Mouse (Mus musculus) midbrain, embryonic 16.5 days (tissue): Measurements from ENCODE around the gene Igsf23. TPM values are rescaled to one million over a fixed set of nuclear protein-coding genes. Genes with fewer than 3 reads are reported as not detected.
"Not testable (repeated sequence)": the region's sequence is repeated elsewhere in the genome, so short reads cannot be mapped to it uniquely, and the experiment has no call there.

Experiments used
- ATAC-seq: fragments of 200-750 bp; cut with Nextera tagmentation; 2 replicates; pipeline ENCODE4 v1.8.0; 2017; ENCODE audit warnings: moderate TSS enrichment
- H3K27ac ChIP-seq: fragments of 300-500 bp; sonication (generic); 2 replicates; pipeline ENCODE4 v1.5.1; 2014; ENCODE audit warnings: mild to moderate bottlenecking, low read length, mixed read lengths
- H3K27me3 ChIP-seq: fragments of 300-500 bp; sonication (generic); 2 replicates; pipeline ENCODE4 v1.6.1; 2014; ENCODE audit warnings: low read depth, low read length, mixed read lengths; ENCODE audit not compliant: control insufficient read depth, insufficient read depth
- H3K36me3 ChIP-seq: fragments of 300-500 bp; sonication (generic); 2 replicates; pipeline ENCODE4 v1.6.1; 2014; ENCODE audit warnings: mild to moderate bottlenecking, low read length, moderate library complexity, mixed read lengths; ENCODE audit not compliant: control insufficient read depth, insufficient read depth
- H3K4me1 ChIP-seq: fragments of 300-500 bp; sonication (generic); 2 replicates; pipeline ENCODE4 v1.6.1; 2014; ENCODE audit warnings: mild to moderate bottlenecking, low read length, mixed read lengths; ENCODE audit not compliant: control insufficient read depth, insufficient read depth
- H3K4me2 ChIP-seq: fragments of 300-500 bp; sonication (generic); 2 replicates; pipeline ENCODE4 v1.6.1; 2014; ENCODE audit warnings: mild to moderate bottlenecking, low read length, mixed read lengths
- H3K4me3 ChIP-seq: fragments of 300-500 bp; sonication (generic); 2 replicates; pipeline ENCODE4 v1.5.1; 2014; ENCODE audit warnings: low read depth, mild to moderate bottlenecking, low read length, moderate library complexity, mixed read lengths
- H3K9ac ChIP-seq: fragments of 300-500 bp; sonication (generic); 2 replicates; pipeline ENCODE4 v1.6.1; 2014; ENCODE audit warnings: low read depth, low read length, mixed read lengths
- H3K9me3 ChIP-seq: fragments of 300-500 bp; sonication (generic); replicated peaks from 2 replicates; pipeline ENCODE4 v1.6.1; 2014; ENCODE audit warnings: mild to moderate bottlenecking, low read length, mixed read lengths; ENCODE audit not compliant: control insufficient read depth, poor library complexity, severe bottlenecking
- WGBS: fragments of 180-500 bp; shearing (Covaris S2); extraction: QIAGEN DNeasy Blood & Tissue Kit; methylation state at CpG from one replicate; pipeline ENCODE4 v1.1.7; 2014; 5-methylcytosine and 5-hydroxymethylcytosine counted together
- polyA plus RNA-seq: library from polyadenylated mRNA; unstranded; fragments of >200 nt; fragmentation: Nextera tagmentation; extraction: Ambion mirVana; gene quantifications from 2 replicates; pipeline ENCODE4 v1.2.1, GENCODE M21; 2015

Gene Igsf23
- not detected in 2 replicates for polyA plus RNA-seq

DNA sequence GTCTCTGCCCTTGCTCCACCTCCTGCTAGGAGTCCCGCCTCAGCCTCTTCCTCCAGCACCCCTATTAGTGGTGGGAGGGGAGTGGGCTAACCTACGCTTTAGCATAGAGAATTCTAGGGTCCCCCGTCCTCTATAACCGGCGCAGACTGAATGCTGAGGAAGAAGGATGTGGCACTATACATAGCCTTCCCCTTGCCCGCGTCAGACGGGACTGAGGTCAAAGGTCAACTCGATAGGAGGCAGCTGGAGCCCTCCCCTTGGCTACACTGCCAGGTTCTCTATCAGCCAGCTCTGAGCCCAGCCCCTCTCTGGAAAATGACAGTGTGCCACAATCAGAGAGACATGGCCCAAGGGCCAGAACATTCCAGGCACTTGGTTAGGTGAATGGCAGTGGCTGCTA lies at the start of gene Igsf23:
Igsf23 (minus strand) TSS at position 168 of the 400 bp plus-strand sequence.
- H3K9ac ChIP-seq, result no peak within 1 kb of the TSS
- no peaks in the 10 kb centered on the region for H3K36me3 ChIP-seq
- no peaks in the 10 kb centered on the region for H3K4me1 ChIP-seq
- H3K27me3 ChIP-seq, result no peaks in the 10 kb centered on the region
- WGBS, result 66% methylated on average over 9 of the region's 9 CpGs
- no peak within 1 kb of the TSS for H3K4me3 ChIP-seq
- H3K4me2 ChIP-seq, result no peak within 1 kb of the TSS
- ATAC-seq, result no peak
- no peaks in the 10 kb centered on the region for H3K9me3 ChIP-seq
- no peak within 1 kb of the TSS for H3K27ac ChIP-seq

DNA sequence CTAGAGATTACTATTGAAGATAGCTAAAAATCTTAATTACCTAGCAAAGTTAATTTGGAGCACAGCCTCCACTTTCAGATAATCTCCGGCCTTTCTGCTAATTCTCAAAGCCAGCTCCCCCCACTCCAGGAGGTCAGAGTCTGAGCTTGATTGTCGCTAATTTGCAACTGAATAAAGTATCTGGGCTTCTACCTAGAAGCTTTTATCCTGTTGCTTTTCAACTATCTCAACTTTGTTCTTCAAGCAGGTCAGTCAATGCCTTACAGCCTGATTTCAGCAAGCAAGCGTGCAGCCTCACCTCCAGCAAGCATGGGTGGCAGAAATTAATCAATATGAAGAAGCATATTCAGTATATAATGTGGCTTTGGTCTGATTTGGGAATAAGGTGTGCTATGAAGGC lies 46.2 kb upstream of the Igsf23 start:
- not testable (repeated sequence) for H3K4me2 ChIP-seq, ATAC-seq, H3K9me3 ChIP-seq, H3K36me3 ChIP-seq, H3K4me1 ChIP-seq, H3K4me3 ChIP-seq, H3K27ac ChIP-seq, H3K9ac ChIP-seq, H3K27me3 ChIP-seq
- 63% methylated on average over 3 of the region's 3 CpGs for WGBS

DNA sequence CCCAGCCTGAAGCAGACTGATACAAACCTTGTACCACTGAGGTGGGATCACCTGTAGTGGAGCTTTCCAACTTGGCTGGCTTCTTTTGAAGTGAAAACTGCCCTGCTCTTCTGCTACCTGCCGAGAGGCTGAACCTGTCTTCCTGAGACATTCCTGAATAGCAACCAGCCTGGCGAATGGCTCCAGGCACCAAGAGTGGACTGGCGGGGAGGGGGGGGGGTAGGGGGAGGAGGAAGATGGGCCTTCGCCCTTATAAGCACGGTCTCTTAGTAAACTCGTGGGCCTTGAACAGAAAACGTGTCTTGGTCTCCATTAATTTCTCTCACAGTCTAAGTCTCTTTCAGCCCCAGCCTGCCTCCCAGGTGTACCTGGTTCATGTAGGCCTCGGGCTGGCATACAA lies 40.6 kb upstream of the Igsf23 start, which contains the start of gene Nlrp9b:
Nlrp9b (plus strand) TSS at position 301 of the 400 bp plus-strand sequence.
- WGBS, result 66% methylated on average over 8 of the region's 8 CpGs
- H3K9me3 ChIP-seq, H3K4me2 ChIP-seq, H3K36me3 ChIP-seq, H3K27ac ChIP-seq, H3K27me3 ChIP-seq, H3K9ac ChIP-seq, H3K4me3 ChIP-seq, ATAC-seq, H3K4me1 ChIP-seq: not testable (repeated sequence)

DNA sequence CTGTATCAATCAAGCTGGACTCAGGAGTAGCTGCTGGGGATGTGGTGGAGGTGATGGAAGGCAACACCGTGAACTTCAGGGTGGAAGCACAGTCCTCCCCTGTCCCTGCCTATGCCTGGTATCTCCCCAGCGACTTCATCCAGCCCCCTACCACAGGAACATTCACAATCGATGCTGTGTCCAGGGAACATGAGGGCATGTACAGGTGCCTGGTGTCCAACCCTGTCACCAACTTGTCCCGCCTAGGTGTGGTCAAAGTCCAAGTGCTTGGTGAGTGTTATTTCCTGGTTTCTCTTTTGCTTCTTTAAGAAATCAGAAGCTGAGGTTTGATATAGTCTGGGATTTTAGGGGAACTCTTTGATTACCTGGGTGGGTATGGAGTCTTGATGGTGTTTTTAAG lies 21.0 kb upstream of the Igsf23 start:
- Histone ChIP-seq H3K4me3 (no peak overlapping the region), H3K4me2 (no peak overlapping the region), H3K27ac (no peak overlapping the region), H3K36me3 (no peaks in the 10 kb centered on the region), H3K9ac (no peak overlapping the region), H3K4me1 (no peaks in the 10 kb centered on the region), H3K27me3 (no peaks in the 10 kb centered on the region), H3K9me3 (peaks cover 4% of the 10 kb centered on the region; the same call in 1 of the 2 replicates)
- 82% methylated on average over 4 of the region's 4 CpGs for WGBS
- no peak for ATAC-seq

DNA sequence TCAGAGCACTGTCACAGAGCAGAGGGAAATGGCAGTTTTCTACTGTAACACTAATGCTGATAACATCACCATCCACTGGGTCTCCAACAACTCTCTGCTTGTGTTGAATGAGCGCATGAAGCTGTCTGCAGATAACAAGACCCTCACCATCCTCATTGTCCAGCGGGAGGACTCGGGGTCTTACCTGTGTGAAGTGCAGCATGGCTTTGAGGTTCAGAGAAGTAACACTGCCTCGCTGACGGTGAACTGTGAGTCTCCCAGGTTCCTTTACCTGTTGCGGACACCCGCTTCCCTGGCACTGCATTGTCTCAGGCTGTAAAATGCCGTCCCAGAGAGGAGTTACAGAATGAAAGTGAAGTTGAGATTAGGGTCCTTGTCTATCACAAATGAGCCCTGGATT lies 19.6 kb upstream of the Igsf23 start:
- no peaks in the 10 kb centered on the region for H3K36me3 ChIP-seq
- H3K27me3 ChIP-seq, result no peaks in the 10 kb centered on the region
- H3K4me3 ChIP-seq, result no peak overlapping the region
- peaks cover 4% of the 10 kb centered on the region; the same call in 1 of the 2 replicates for H3K9me3 ChIP-seq
- H3K4me2 ChIP-seq, result no peak overlapping the region
- ATAC-seq, result no peak
- H3K4me1 ChIP-seq, result no peaks in the 10 kb centered on the region
- H3K27ac ChIP-seq, result no peak overlapping the region
- 92% methylated on average over 8 of the region's 8 CpGs for WGBS
- H3K9ac ChIP-seq, result no peak overlapping the region

DNA sequence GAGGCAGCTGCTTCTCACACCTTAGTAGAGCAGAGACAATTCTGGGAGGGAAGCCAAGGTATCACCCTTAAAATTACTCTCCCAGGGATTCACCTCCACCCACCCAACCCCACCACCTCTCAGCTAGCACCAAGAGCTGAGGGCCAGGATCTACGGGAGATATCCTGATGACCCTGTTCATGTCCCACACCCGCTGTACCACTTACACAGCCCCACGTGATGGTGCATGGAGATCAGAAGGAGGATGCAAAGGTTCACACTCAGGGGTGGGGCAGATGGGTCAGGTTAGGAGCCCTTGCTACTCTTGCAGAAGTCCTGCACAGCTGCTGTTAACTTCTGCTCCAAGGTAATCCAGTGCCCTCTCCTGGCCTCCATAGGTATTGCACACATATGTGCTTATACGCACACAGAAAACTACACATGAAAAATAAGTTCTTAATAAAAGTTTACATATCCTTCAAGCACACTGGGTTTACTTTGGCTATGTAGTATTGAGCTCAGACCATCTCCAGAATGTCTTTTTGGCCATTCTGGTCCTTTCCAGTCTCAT lies 19.1 kb upstream of the Igsf23 start:
- Histone ChIP-seq H3K9ac (no peak overlapping the region), H3K36me3 (no peaks in the 10 kb centered on the region), H3K27ac (no peak overlapping the region), H3K4me2 (no peak overlapping the region), H3K4me1 (no peaks in the 10 kb centered on the region), H3K9me3 (peaks cover 4% of the 10 kb centered on the region; the same call in 1 of the 2 replicates), H3K4me3 (no peak overlapping the region), H3K27me3 (no peaks in the 10 kb centered on the region)
- ATAC-seq, result no peak
- WGBS, result 91% methylated on average over 4 of the region's 4 CpGs

DNA sequence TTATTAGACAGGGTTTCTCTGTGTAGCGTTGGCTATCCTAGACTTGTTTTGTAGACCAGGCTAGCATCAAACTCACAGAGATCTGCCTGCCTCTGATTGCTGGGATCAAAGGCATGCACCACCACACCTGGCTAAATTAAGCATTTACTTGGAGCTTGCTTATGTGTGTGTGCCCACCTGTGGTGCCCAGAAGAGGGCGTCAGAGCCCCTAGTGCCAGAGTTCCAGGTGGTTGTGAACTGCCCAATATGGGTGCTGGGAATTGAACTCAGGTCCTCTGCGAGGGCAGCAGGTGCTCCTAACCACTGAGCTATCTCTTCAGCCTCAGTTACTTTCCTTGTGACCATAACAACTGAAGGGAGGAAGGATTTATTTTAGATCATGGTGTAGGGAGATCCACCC lies 18.6 kb upstream of the Igsf23 start:
- no peak overlapping the region for H3K9ac ChIP-seq
- no peak overlapping the region for H3K4me2 ChIP-seq
- no peak overlapping the region for H3K27ac ChIP-seq
- H3K9me3 ChIP-seq, result peaks cover 4% of the 10 kb centered on the region; the same call in 1 of the 2 replicates
- ATAC-seq, result no peak
- no peak overlapping the region for H3K4me3 ChIP-seq
- H3K27me3 ChIP-seq, result no peaks in the 10 kb centered on the region
- WGBS, result 83% methylated on average over 3 of the region's 3 CpGs
- no peaks in the 10 kb centered on the region for H3K4me1 ChIP-seq
- H3K36me3 ChIP-seq, result no peaks in the 10 kb centered on the region

DNA sequence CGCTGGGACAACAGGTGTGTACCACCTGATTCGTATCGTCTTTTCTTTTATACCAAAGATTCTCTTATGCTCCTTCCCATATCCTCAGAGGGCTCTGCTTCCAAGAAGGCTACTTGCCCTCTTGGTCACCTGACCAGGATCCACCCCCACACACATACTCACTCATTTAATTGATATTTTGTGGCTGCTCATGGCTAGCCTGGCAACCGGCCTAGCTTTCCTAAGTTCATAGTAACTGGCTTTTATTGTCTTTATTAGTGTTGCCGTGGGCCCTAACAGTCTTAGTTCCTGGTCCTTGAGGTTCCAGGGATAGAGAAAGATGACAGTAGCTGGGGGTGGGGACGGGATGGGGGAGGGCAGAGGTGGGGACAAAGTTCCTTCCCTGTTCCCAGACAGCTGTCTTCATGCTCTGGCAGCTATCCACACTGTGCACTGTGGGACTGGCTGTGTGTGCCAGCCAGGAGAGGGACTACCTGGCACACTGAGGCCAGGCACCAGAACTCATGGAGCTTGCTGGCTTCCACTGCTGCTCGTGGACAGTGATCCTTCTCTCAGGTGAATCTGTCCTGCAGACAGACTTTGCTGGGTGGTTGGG lies 14.5 kb upstream of the Igsf23 start, which contains the start of gene Ceacam20:
Ceacam20 (plus strand) TSS at position 428 of the 595 bp plus-strand sequence.
- ATAC-seq, result no peak
- Histone ChIP-seq H3K36me3 (no peaks in the 10 kb centered on the region), H3K9me3 (no peaks in the 10 kb centered on the region; the same call in 1 of the 2 replicates), H3K9ac (no peak within 1 kb of the TSS), H3K4me2 (no peak within 1 kb of the TSS), H3K4me1 (no peaks in the 10 kb centered on the region), H3K27ac (no peak within 1 kb of the TSS), H3K27me3 (no peaks in the 10 kb centered on the region), H3K4me3 (no peak within 1 kb of the TSS)
- WGBS, result 76% methylated on average over 7 of the region's 7 CpGs

DNA sequence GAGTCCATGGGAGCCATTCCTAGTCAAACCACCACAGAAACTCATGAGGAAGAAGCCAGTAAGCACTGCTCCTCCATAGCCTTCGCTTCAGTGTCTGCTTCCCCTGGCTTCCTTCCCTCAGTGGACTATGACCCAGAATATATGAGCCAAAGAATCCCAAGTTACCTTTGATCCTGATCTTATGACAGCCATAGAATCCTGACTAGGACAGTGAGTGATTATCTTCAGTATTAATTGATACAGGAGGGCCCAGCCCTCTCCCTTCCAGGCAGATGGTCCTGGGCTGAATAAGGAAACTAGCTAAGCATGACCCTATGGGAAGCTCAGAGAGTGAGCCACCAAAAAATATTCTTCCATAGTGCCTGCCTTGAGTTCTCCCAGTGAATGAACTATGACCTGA lies 11.9 kb upstream of the Igsf23 start:
- 69% methylated on average over 1 of the region's 1 CpGs for WGBS
- H3K9me3 ChIP-seq, result no peaks in the 10 kb centered on the region

More for the DNA sequence above, 11.9 kb upstream of the Igsf23 start:
- Histone ChIP-seq H3K4me3 (no peak overlapping the region), H3K4me2 (no peak overlapping the region), H3K27me3 (no peaks in the 10 kb centered on the region), H3K9ac (no peak overlapping the region), H3K4me1 (no peaks in the 10 kb centered on the region), H3K36me3 (no peaks in the 10 kb centered on the region), H3K27ac (no peak overlapping the region)
- no peak for ATAC-seq
